Mouse (Mus musculus) lung, postnatal 36 days (tissue): ENCODE measurements around the gene Fignl2.
"Not testable (repeated sequence)": the region's sequence is repeated elsewhere in the genome, so short reads cannot be mapped to it uniquely, and the experiment has no call there.

ENCODE experiments used
- DNase-seq: peaks from one replicate; pipeline ENCODE4 v3.0.0; 2022; ENCODE audit warnings: mixed read lengths

Gene Fignl2

GRCm38 (mm10) chr15:101077813-101078730 is at the start of gene Fignl2:
Gene Fignl2 (minus strand): TSS chr15:101078567.
- DNase-seq: peak; percentile 43

- peak; percentile 72 for DNase-seq
Observed at GRCm38 (mm10) chr15:101126876-101127544, 48.6 kb upstream of the Fignl2 start.

- DNase-seq: no peak
Observed at GRCm38 (mm10) chr15:101125561-101125960, 47.2 kb upstream of the Fignl2 start.

- DNase-seq: peak; percentile 83
Observed at GRCm38 (mm10) chr15:101123202-101123601, 44.8 kb upstream of the Fignl2 start.

- peak; percentile 81 for DNase-seq
Observed at GRCm38 (mm10) chr15:101122290-101122589, 43.9 kb upstream of the Fignl2 start.

GRCm38 (mm10) chr15:101121411-101122289 is 43.3 kb upstream of the Fignl2 start:
- DNase-seq: no peak

- peak; percentile 61 for DNase-seq
Observed at GRCm38 (mm10) chr15:101118399-101119125, 40.2 kb upstream of the Fignl2 start.

GRCm38 (mm10) chr15:101115511-101116110 is 37.2 kb upstream of the Fignl2 start, which contains the start of gene Ankrd33:
Gene Ankrd33 (plus strand): TSS chr15:101115755.
- no peak for DNase-seq

- not testable (repeated sequence) for DNase-seq
Observed at GRCm38 (mm10) chr15:101113778-101114177, 35.4 kb upstream of the Fignl2 start.

- peak; percentile 91 for DNase-seq
Observed at GRCm38 (mm10) chr15:101113176-101113575, 34.8 kb upstream of the Fignl2 start.

- DNase-seq: no peak
Observed at GRCm38 (mm10) chr15:101107906-101108671, 29.7 kb upstream of the Fignl2 start.

GRCm38 (mm10) chr15:101106011-101106410 is 27.6 kb upstream of the Fignl2 start:
- no peak for DNase-seq

- peak; percentile 90 for DNase-seq
Observed at GRCm38 (mm10) chr15:101105496-101105994, 27.2 kb upstream of the Fignl2 start.

GRCm38 (mm10) chr15:101103605-101104304 is 25.4 kb upstream of the Fignl2 start:
- DNase-seq: no peak

- DNase-seq: no peak
Observed at GRCm38 (mm10) chr15:101100996-101101395, 22.6 kb upstream of the Fignl2 start.

GRCm38 (mm10) chr15:101097985-101098651 is 19.8 kb upstream of the Fignl2 start:
- DNase-seq: no peak

GRCm38 (mm10) chr15:101095392-101095791 is 17.0 kb upstream of the Fignl2 start:
- DNase-seq: no peak

GRCm38 (mm10) chr15:101094979-101095378 is 16.6 kb upstream of the Fignl2 start:
- DNase-seq: no peak

- DNase-seq: no peak
Observed at GRCm38 (mm10) chr15:101093988-101094387, 15.6 kb upstream of the Fignl2 start.
